Mouse (Mus musculus): ENCODE results near the gene Serpini1. TPM values are rescaled to one million over a fixed set of nuclear protein-coding genes. Genes with fewer than 3 reads are reported as not detected.

Gene Serpini1
- polyA plus RNA-seq, 2 experiments, result 0.11 to 0.50 TPM

GRCm38 (mm10) chr3:75690321-75690720 is 133.0 kb downstream of the Serpini1 start:
- no peaks in the 10 kb centered on the region for H3K27me3 ChIP-seq (ENCODE audit: control insufficient read depth, insufficient read depth, low read length)
- no peak overlapping the region for H3K9ac ChIP-seq (replicated peaks)
- no peaks in the 10 kb centered on the region for H3K36me3 ChIP-seq (replicated peaks; ENCODE audit: control insufficient read depth, insufficient read depth, low read depth)
- TF ChIP-seq CTCF (IDR thresholded peaks at IDR 0.05; ENCODE audit: low read depth) (no peak), EP300 (IDR thresholded peaks at IDR 0.05; ENCODE audit: low read depth) (no peak)
- H3K27ac ChIP-seq, result no peak overlapping the region
- DNase-seq (ENCODE audit: low read depth in 3 of 3, low spot score in 3 of 3), result no peak
- no peak overlapping the region for H3K4me3 ChIP-seq (ENCODE audit: insufficient read depth in 1 of 2, low read depth in 2 of 2, low read length in 2 of 2)
- no peaks in the 10 kb centered on the region for H3K4me1 ChIP-seq (replicated peaks; ENCODE audit: control insufficient read depth in 2 of 2, insufficient read depth in 2 of 2, low read length in 1 of 2)
- H3K4me2 ChIP-seq (ENCODE audit: low read depth), result no peak overlapping the region
- no peaks in the 10 kb centered on the region for H3K9me3 ChIP-seq (ENCODE audit: control insufficient read depth, low read length)
- no peak for ATAC-seq (ENCODE audit: insufficient read depth)

GRCm38 (mm10) chr3:75692088-75692487 is 134.7 kb downstream of the Serpini1 start:
- Histone ChIP-seq H3K4me3 (ENCODE audit: insufficient read depth in 1 of 2, low read depth in 2 of 2, low read length in 2 of 2) (no peak overlapping the region), H3K4me2 (ENCODE audit: low read depth) (no peak overlapping the region), H3K9ac (replicated peaks) (no peak overlapping the region), H3K36me3 (replicated peaks; ENCODE audit: control insufficient read depth, insufficient read depth, low read depth) (no peaks in the 10 kb centered on the region), H3K27ac (no peak overlapping the region), H3K4me1 (replicated peaks; ENCODE audit: control insufficient read depth in 2 of 2, insufficient read depth in 2 of 2, low read length in 1 of 2) (no peaks in the 10 kb centered on the region), H3K9me3 (ENCODE audit: control insufficient read depth, low read length) (no peaks in the 10 kb centered on the region), H3K27me3 (ENCODE audit: control insufficient read depth, insufficient read depth, low read length) (no peaks in the 10 kb centered on the region)
- WGBS (ENCODE audit: insufficient replicate concordance), result 7% methylated on average over 1 of the region's 1 CpGs
- no peak for TF ChIP-seq EP300 (IDR thresholded peaks at IDR 0.05; ENCODE audit: low read depth)
- TF ChIP-seq CTCF (IDR thresholded peaks at IDR 0.05; ENCODE audit: low read depth), result no peak
- ATAC-seq (ENCODE audit: insufficient read depth), result no peak
- DNase-seq (ENCODE audit: low read depth in 3 of 3, low spot score in 3 of 3), result no peak

Other genes with a start within 250 kb of the Serpini1 start
- gene Wdr49, start 75.4 kb upstream of the Serpini1 start, polyA plus RNA-seq (2012; rRNA removed), result not detected in 2 replicates
- gene Wdr49, start 75.4 kb upstream of the Serpini1 start, polyA plus RNA-seq (2014; fragmentation: Nextera tagmentation; extraction: Ambion mirVana), result not detected in 2 replicates
- 10.7 and 19.4 TPM in 2 replicates for gene Pdcd10, start 691 bp upstream of the Serpini1 start, polyA plus RNA-seq (2012; rRNA removed)
- 69.7 and 72.5 TPM in 2 replicates for gene Pdcd10, start 691 bp upstream of the Serpini1 start, polyA plus RNA-seq (2014; fragmentation: Nextera tagmentation; extraction: Ambion mirVana)
- gene Gm29133, start 190.7 kb downstream of the Serpini1 start, polyA plus RNA-seq (2012; rRNA removed), result not detected in 2 replicates
- gene Gm29133, start 190.7 kb downstream of the Serpini1 start, polyA plus RNA-seq (2014; fragmentation: Nextera tagmentation; extraction: Ambion mirVana), result not detected in 2 replicates